Mouse (Mus musculus) G1E-ER4 (cell line): ENCODE measurements around the gene Med13l. TPM values are rescaled to one million over a fixed set of nuclear protein-coding genes. Genes with fewer than 3 reads are reported as not detected.

Experiments used
- GATA1 ChIP-seq: IDR thresholded peaks from one replicate; pipeline ENCODE4 v1.8.0; 2012; ENCODE audit warnings: low read length, inconsistent platforms
- polyA plus RNA-seq: library from polyadenylated mRNA; stranded (reverse); fragments of >175 nt; gene quantifications from 2 replicates; pipeline ENCODE4 v1.2.3, GENCODE M21; 2012

Med13l gene
- polyA plus RNA-seq: 4.9 and 10.9 TPM in 2 replicates

- no peak for TF ChIP-seq GATA1
Observed at GRCm38 (mm10) chr5:118560385-118561085, at the start of gene Med13l. Gene Med13l (plus strand): TSS chr5:118560679.

- TF ChIP-seq GATA1: no peak
Observed at GRCm38 (mm10) chr5:118510969-118511368, 49.5 kb upstream of the Med13l start.

GRCm38 (mm10) chr5:118513005-118513404, 47.5 kb upstream of the Med13l start:
- no peak for TF ChIP-seq GATA1

GRCm38 (mm10) chr5:118513629-118514526, 46.6 kb upstream of the Med13l start:
- no peak for TF ChIP-seq GATA1

- no peak for TF ChIP-seq GATA1
Observed at GRCm38 (mm10) chr5:118514527-118514831, 46.0 kb upstream of the Med13l start.

- no peak for TF ChIP-seq GATA1
Observed at GRCm38 (mm10) chr5:118514842-118515241, 45.6 kb upstream of the Med13l start.

GRCm38 (mm10) chr5:118515280-118515721, 45.2 kb upstream of the Med13l start:
- no peak for TF ChIP-seq GATA1

- no peak for TF ChIP-seq GATA1
Observed at GRCm38 (mm10) chr5:118516066-118516465, 44.4 kb upstream of the Med13l start.

GRCm38 (mm10) chr5:118516470-118516869, 44.0 kb upstream of the Med13l start:
- TF ChIP-seq GATA1: no peak

- no peak for TF ChIP-seq GATA1
Observed at GRCm38 (mm10) chr5:118520457-118520856, 40.0 kb upstream of the Med13l start.

- no peak for TF ChIP-seq GATA1
Observed at GRCm38 (mm10) chr5:118524400-118524799, 36.1 kb upstream of the Med13l start.

- TF ChIP-seq GATA1: no peak
Observed at GRCm38 (mm10) chr5:118525634-118526033, 34.8 kb upstream of the Med13l start.

GRCm38 (mm10) chr5:118526504-118526903, 34.0 kb upstream of the Med13l start:
- no peak for TF ChIP-seq GATA1

GRCm38 (mm10) chr5:118529241-118529640, 31.2 kb upstream of the Med13l start:
- no peak for TF ChIP-seq GATA1

- TF ChIP-seq GATA1: no peak
Observed at GRCm38 (mm10) chr5:118532125-118532524, 28.4 kb upstream of the Med13l start.

GRCm38 (mm10) chr5:118532659-118533058, 27.8 kb upstream of the Med13l start:
- TF ChIP-seq GATA1: no peak
